Mouse (Mus musculus) myocyte (in vitro differentiated cells): ENCODE data around the gene Impg1. TPM values are rescaled to one million over a fixed set of nuclear protein-coding genes. Genes with fewer than 3 reads are reported as not detected.

Experiments used
- H3K27me3 ChIP-seq: one replicate; pipeline ENCODE4 v1.6.1; 2011; ENCODE audit not compliant: control insufficient read depth, insufficient read depth, insufficient read length
- H3K36me3 ChIP-seq: one replicate; pipeline ENCODE4 v1.6.1; 2011; ENCODE audit not compliant: control insufficient read depth, insufficient read depth
- H3K4me2 ChIP-seq: one replicate; pipeline ENCODE4 v1.6.1; 2011; ENCODE audit warnings: low read depth, control low read depth
- H3K4me3 ChIP-seq: one replicate; pipeline ENCODE4 v1.5.1; 2011; ENCODE audit warnings: mild to moderate bottlenecking, control low read depth, moderate library complexity
- H3K79me2 ChIP-seq: one replicate; pipeline ENCODE4 v1.6.1; 2011; ENCODE audit not compliant: control insufficient read depth, insufficient read depth
- H3ac ChIP-seq: one replicate; pipeline ENCODE4 v1.6.1; 2011; ENCODE audit not compliant: control insufficient read depth, insufficient read length
- CEBPB ChIP-seq: IDR thresholded peaks from 2 replicates; pipeline ENCODE4 v1.6.1; 2011; ENCODE audit warnings: mild to moderate bottlenecking, moderate library complexity; ENCODE audit not compliant: poor library complexity, insufficient read depth, severe bottlenecking
- E2F4 ChIP-seq: IDR thresholded peaks from one replicate; pipeline ENCODE4 v1.6.1; 2011; ENCODE audit warnings: mild to moderate bottlenecking, control low read depth, moderate library complexity; ENCODE audit not compliant: insufficient read depth
- MAX ChIP-seq: IDR thresholded peaks from one replicate; pipeline ENCODE4 v1.6.1; 2011; ENCODE audit warnings: low read depth, mild to moderate bottlenecking, control low read depth
- MYOD1 ChIP-seq, 3 experiments: IDR thresholded peaks; one replicate each; pipeline ENCODE4 v1.6.1; 2011; ENCODE audit warnings: control low read depth in 2 of 3, low read depth in 2 of 3, mild to moderate bottlenecking in 2 of 3, moderate library complexity in 1 of 3; ENCODE audit not compliant: insufficient read length in 2 of 3, control insufficient read depth in 1 of 3
- MYOG ChIP-seq, 3 experiments: IDR thresholded peaks; one replicate each; pipeline ENCODE4 v1.6.1; 2011; ENCODE audit warnings: control low read depth in 2 of 3, low read depth in 2 of 3, mild to moderate bottlenecking in 2 of 3; ENCODE audit not compliant: insufficient read length in 2 of 3, control insufficient read depth in 1 of 3, insufficient read depth in 1 of 3
- POLR2A ChIP-seq: IDR thresholded peaks from one replicate; pipeline ENCODE4 v1.6.1; 2011; ENCODE audit warnings: low read depth, mild to moderate bottlenecking, control low read depth, moderate library complexity; ENCODE audit not compliant: insufficient read length
- POLR2AphosphoS2 ChIP-seq: IDR thresholded peaks from one replicate; pipeline ENCODE4 v1.6.1; 2011; ENCODE audit warnings: low read depth, control low read depth; ENCODE audit not compliant: insufficient read length
- REST ChIP-seq: IDR thresholded peaks from one replicate; pipeline ENCODE4 v1.6.1; 2011; ENCODE audit warnings: mild to moderate bottlenecking, control low read depth, moderate library complexity; ENCODE audit not compliant: insufficient read depth, insufficient read length
- SRF ChIP-seq: IDR thresholded peaks from one replicate; pipeline ENCODE4 v1.6.1; 2011; ENCODE audit warnings: low read depth; ENCODE audit not compliant: control insufficient read depth, insufficient read length
- TCF12 ChIP-seq: IDR thresholded peaks from one replicate; pipeline ENCODE4 v1.6.1; 2011; ENCODE audit warnings: mild to moderate bottlenecking, control low read depth; ENCODE audit not compliant: poor library complexity, insufficient read depth, severe bottlenecking
- TCF3 ChIP-seq: IDR thresholded peaks from one replicate; pipeline ENCODE4 v1.6.1; 2011; ENCODE audit warnings: low read depth, control low read depth; ENCODE audit not compliant: insufficient read length
- USF1 ChIP-seq: IDR thresholded peaks from one replicate; pipeline ENCODE4 v1.6.1; 2011; ENCODE audit warnings: low read depth, mild to moderate bottlenecking, control low read depth, moderate library complexity
- polyA plus RNA-seq: library from polyadenylated mRNA; unstranded; fragments of >200 nt; fragmentation: generic; extraction: Trizol; gene quantifications from one replicate; pipeline ENCODE4 v1.2.1, GENCODE M21; 2012; ENCODE audit warnings: missing spikeins

The Impg1 gene
- polyA plus RNA-seq, 1 experiment: not detected

DNA sequence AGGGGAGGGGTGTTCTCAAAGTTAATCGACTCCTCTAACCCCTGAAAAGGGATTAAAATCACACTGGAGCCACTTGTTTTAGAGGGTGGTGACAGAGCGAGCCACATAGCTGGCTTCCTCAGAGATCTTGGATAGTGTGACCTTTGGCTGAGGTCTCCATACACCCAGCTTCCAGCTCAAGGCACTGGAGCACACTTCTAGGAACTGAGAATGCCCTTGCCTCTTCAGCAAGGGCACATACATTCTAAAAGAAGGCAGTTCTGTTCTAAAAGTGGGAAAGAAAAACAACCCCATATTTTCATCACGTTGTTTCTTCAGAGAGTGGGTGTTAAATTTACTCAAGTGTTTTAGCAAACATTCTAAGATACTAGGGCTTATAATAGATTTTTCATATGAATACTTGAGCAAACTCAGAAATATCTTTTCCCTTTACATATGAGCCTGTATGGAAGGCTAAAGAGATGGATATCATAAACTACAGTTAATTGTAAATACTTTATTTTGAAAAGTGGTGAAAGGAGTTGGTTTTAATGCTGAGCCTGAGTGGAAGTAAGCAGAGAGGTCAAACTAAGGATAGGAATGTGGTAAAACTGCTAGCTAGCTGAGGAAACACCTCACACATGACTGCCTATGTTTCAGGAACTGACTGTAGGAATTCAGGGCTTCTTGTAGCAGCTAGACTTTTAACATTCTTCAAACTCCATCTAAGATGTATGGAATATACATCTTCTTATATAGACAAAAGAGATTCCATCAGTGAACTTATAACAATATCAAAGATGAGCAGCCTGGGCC, 14.6 kb downstream of the Impg1 start:
- TF ChIP-seq MYOG (IDR thresholded peaks at IDR 0.05; ENCODE audit: control insufficient read depth in 1 of 3, insufficient read depth in 1 of 3, insufficient read length in 2 of 3, low read depth in 2 of 3) (no peak), CEBPB (no peak), MAX (no peak), TCF3 (no peak), POLR2A (no peak), USF1 (no peak), REST (no peak), SRF (no peak), POLR2AphosphoS2 (no peak), E2F4 (no peak), MYOD1 (IDR thresholded peaks at IDR 0.05; ENCODE audit: control insufficient read depth in 1 of 3, insufficient read length in 2 of 3, low read depth in 2 of 3) (no peak), TCF12 (no peak)
- Histone ChIP-seq H3K4me2 (no peak overlapping the region), H3K27me3 (no peaks in the 10 kb centered on the region), H3K36me3 (no peaks in the 10 kb centered on the region), H3K4me3 (no peak overlapping the region), H3ac (no peak overlapping the region), H3K79me2 (no peaks in the 10 kb centered on the region)

DNA sequence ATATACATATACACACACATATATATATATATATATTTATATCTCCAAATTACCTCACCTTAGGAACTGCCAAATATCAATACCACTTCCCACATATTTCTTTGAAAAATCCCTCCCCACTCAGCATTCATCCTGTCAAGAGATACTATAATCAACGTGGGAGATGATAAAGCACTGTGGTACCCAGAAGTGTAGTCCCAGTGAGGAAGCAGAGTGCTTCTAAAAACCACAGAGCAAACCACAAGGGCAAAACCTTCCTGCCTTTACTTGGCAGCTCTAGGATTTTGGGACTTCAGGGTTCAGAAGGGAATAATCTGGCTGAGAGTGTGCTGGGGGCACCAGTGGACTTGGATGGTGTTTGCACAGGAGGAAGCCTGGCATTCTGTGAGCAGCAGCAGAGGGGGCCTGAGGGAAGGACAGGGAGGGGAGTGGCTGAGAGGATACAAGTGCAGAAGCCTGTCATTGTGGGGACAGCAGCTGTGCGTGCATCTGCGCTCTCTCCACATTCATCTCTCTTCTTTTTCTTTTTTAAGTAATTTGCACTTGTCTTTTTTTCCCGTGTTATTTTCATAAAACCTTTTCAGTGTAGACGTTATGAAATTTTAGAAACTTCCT, 24.1 kb downstream of the Impg1 start:
- no peak overlapping the region for H3K4me2 ChIP-seq
- peak in 2 of 3 experiments; percentile 46 to 65 for TF ChIP-seq MYOD1 (IDR thresholded peaks at IDR 0.05; ENCODE audit: control insufficient read depth in 1 of 3, insufficient read length in 2 of 3, low read depth in 2 of 3)
- TF ChIP-seq MYOG (IDR thresholded peaks at IDR 0.05; ENCODE audit: control insufficient read depth in 1 of 3, insufficient read depth in 1 of 3, insufficient read length in 2 of 3, low read depth in 2 of 3): peak in 1 of 3 experiments; percentile 56
- no peak for TF ChIP-seq TCF12

DNA sequence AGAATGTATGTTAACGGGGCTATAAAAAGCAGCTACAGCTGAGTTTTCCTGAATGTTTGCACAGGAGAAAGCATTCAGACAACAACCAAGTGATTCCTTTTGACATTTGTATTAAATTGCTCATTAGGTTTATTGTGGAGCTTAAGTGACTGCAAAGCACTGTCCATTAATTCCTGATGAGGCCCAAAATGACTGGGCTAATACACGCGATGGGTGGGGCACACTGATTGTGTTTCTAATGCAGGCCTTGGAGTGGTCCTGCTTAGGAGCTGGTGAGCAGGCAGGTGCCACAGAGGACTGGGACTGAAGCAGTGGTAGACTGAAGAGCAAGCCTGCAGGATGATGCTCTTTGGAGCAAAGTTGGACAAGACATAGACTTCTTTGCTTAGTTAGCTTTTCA, 73.9 kb downstream of the Impg1 start:
- Histone ChIP-seq H3K36me3 (no peaks in the 10 kb centered on the region), H3ac (no peak overlapping the region), H3K4me2 (no peak overlapping the region), H3K27me3 (no peaks in the 10 kb centered on the region), H3K4me3 (no peak overlapping the region), H3K79me2 (no peaks in the 10 kb centered on the region)
- TF ChIP-seq MYOG (IDR thresholded peaks at IDR 0.05; ENCODE audit: control insufficient read depth in 1 of 3, insufficient read depth in 1 of 3, insufficient read length in 2 of 3, low read depth in 2 of 3): no peak
- TF ChIP-seq TCF12: no peak
- TF ChIP-seq SRF: no peak
- TF ChIP-seq REST: no peak
- no peak for TF ChIP-seq MAX
- TF ChIP-seq E2F4: no peak
- no peak for TF ChIP-seq POLR2AphosphoS2
- no peak for TF ChIP-seq MYOD1 (IDR thresholded peaks at IDR 0.05; ENCODE audit: control insufficient read depth in 1 of 3, insufficient read length in 2 of 3, low read depth in 2 of 3)
- TF ChIP-seq POLR2A: no peak
- TF ChIP-seq USF1: no peak
- TF ChIP-seq CEBPB: no peak
- TF ChIP-seq TCF3: no peak

More for the DNA sequence above, 24.1 kb downstream of the Impg1 start:
- Histone ChIP-seq H3ac (no peak overlapping the region), H3K27me3 (no peaks in the 10 kb centered on the region), H3K36me3 (no peaks in the 10 kb centered on the region), H3K4me3 (no peak overlapping the region), H3K79me2 (no peaks in the 10 kb centered on the region)

DNA sequence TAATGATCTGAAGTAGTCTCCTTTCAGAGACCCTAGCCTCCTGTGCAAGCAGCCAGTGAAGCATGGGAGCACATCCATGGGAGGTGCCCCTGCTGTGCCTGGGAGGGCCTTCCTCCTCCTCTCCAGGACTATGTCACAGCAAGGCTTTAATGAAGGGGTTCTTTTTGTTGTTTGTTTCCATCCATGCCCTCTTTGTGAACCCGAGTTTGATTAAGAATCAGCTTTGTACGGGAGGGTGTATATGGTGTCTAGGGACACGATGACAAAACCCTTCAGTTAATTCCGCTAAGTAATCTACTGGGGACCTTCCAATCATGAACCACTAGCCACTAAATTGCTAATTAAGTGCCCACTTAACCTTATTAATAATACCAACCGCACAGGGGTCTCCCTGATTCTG, 74.3 kb downstream of the Impg1 start:
- no peak overlapping the region for H3K4me3 ChIP-seq
- H3K4me2 ChIP-seq: no peak overlapping the region
- TF ChIP-seq POLR2AphosphoS2: no peak
- no peak for TF ChIP-seq E2F4
- no peak for TF ChIP-seq TCF12
- no peak for TF ChIP-seq USF1
- TF ChIP-seq MAX: no peak
- no peak for TF ChIP-seq POLR2A
- no peak for TF ChIP-seq CEBPB
- TF ChIP-seq MYOG (IDR thresholded peaks at IDR 0.05; ENCODE audit: control insufficient read depth in 1 of 3, insufficient read depth in 1 of 3, insufficient read length in 2 of 3, low read depth in 2 of 3): no peak
- no peak for TF ChIP-seq MYOD1 (IDR thresholded peaks at IDR 0.05; ENCODE audit: control insufficient read depth in 1 of 3, insufficient read length in 2 of 3, low read depth in 2 of 3)
- TF ChIP-seq SRF: no peak
- TF ChIP-seq TCF3: no peak
- TF ChIP-seq REST: no peak
- H3K79me2 ChIP-seq: no peaks in the 10 kb centered on the region
- H3K27me3 ChIP-seq: no peaks in the 10 kb centered on the region
- H3K36me3 ChIP-seq: no peaks in the 10 kb centered on the region
- no peak overlapping the region for H3ac ChIP-seq

DNA sequence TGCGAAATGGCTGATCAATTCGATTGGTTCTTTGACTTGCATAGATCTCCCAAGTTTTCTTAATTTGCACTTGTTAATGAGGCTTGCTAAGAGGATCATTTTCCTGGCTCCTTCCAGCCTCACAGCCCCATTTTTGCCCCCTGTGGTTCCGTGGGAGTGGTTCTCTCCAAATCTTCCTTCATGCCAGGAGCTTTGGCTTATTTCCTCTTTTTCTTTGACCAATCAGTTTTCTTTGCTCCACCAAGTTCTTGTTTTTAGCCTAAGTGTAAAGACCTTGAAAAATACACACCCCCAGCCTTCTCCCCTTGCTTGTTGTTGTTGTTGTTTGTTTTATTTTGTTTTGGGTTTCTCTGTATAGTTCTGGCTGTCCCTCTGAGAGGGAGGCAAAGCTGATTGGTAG, 77.4 kb downstream of the Impg1 start:
- H3K4me3 ChIP-seq: no peak overlapping the region
- no peak for TF ChIP-seq MAX
- no peak for TF ChIP-seq REST
- TF ChIP-seq POLR2A: no peak
- no peak for TF ChIP-seq TCF3
- no peak for TF ChIP-seq USF1
- no peak for TF ChIP-seq CEBPB
- TF ChIP-seq MYOG (IDR thresholded peaks at IDR 0.05; ENCODE audit: control insufficient read depth in 1 of 3, insufficient read depth in 1 of 3, insufficient read length in 2 of 3, low read depth in 2 of 3): no peak
- no peak for TF ChIP-seq SRF
- no peak for TF ChIP-seq TCF12
- H3K4me2 ChIP-seq: no peak overlapping the region
- no peaks in the 10 kb centered on the region for H3K36me3 ChIP-seq
- no peak overlapping the region for H3ac ChIP-seq
- no peaks in the 10 kb centered on the region for H3K27me3 ChIP-seq
- H3K79me2 ChIP-seq: no peaks in the 10 kb centered on the region
